Mouse (Mus musculus) brain, adult 2 months (tissue): Measurements from ENCODE around the gene Slc4a3.

Experiments used
- DNase-seq: peaks from one replicate; pipeline ENCODE4 v3.0.0; 2011; ENCODE audit warnings: low read depth, low spot score

Gene Slc4a3

GRCm38 (mm10) chr1:75559212-75559925, 13.3 kb downstream of the Slc4a3 start:
- DNase-seq, result peak; percentile 99

GRCm38 (mm10) chr1:75560206-75560913, 14.3 kb downstream of the Slc4a3 start:
- no peak for DNase-seq

- peak; percentile 83 for DNase-seq
These were observed 15.3 kb downstream of the Slc4a3 start for GRCm38 (mm10) chr1:75561221-75561897.

GRCm38 (mm10) chr1:75561898-75562238, 15.8 kb downstream of the Slc4a3 start:
- no peak for DNase-seq

- no peak for DNase-seq
These were observed 18.0 kb downstream of the Slc4a3 start for GRCm38 (mm10) chr1:75564102-75564501.

GRCm38 (mm10) chr1:75564916-75565315, 18.9 kb downstream of the Slc4a3 start:
- no peak for DNase-seq

- DNase-seq, result peak; percentile 48
These were observed 19.6 kb downstream of the Slc4a3 start for GRCm38 (mm10) chr1:75565616-75566015.

GRCm38 (mm10) chr1:75570403-75570802, 24.3 kb downstream of the Slc4a3 start:
- no peak for DNase-seq

GRCm38 (mm10) chr1:75572776-75573175, 26.7 kb downstream of the Slc4a3 start:
- peak; percentile 98 for DNase-seq

GRCm38 (mm10) chr1:75573715-75574114, 27.6 kb downstream of the Slc4a3 start:
- no peak for DNase-seq

- peak; percentile 89 for DNase-seq
These were observed 28.6 kb downstream of the Slc4a3 start for GRCm38 (mm10) chr1:75574476-75575310.

GRCm38 (mm10) chr1:75581936-75582624, 36.0 kb downstream of the Slc4a3 start:
- peak; percentile 43 for DNase-seq

GRCm38 (mm10) chr1:75582625-75582956, 36.5 kb downstream of the Slc4a3 start:
- no peak for DNase-seq

- DNase-seq, result no peak
These were observed 37.0 kb downstream of the Slc4a3 start for GRCm38 (mm10) chr1:75583034-75583433.

GRCm38 (mm10) chr1:75586791-75587190, 40.7 kb downstream of the Slc4a3 start:
- no peak for DNase-seq

GRCm38 (mm10) chr1:75587738-75588719, 42.0 kb downstream of the Slc4a3 start:
- peak; percentile 84 for DNase-seq

GRCm38 (mm10) chr1:75588874-75589273, 42.8 kb downstream of the Slc4a3 start:
- peak; percentile 87 for DNase-seq

GRCm38 (mm10) chr1:75589983-75590382, 43.9 kb downstream of the Slc4a3 start:
- DNase-seq, result peak; percentile 40

- no peak for DNase-seq
These were observed 47.9 kb downstream of the Slc4a3 start for GRCm38 (mm10) chr1:75593956-75594355.

- DNase-seq, result no peak
These were observed 48.8 kb downstream of the Slc4a3 start for GRCm38 (mm10) chr1:75594836-75595235.
